Mouse (Mus musculus) olfactory bulb, adult 2 months (tissue): ENCODE data around the gene Cisd1.

Source experiments
- CTCF ChIP-seq: fragments of 200-500 bp; IDR thresholded peaks from 2 replicates; pipeline ENCODE4 v1.5.1; 2012; ENCODE audit warnings: low read depth, mild to moderate bottlenecking, low read length, moderate library complexity; ENCODE audit not compliant: insufficient read depth
- POLR2A ChIP-seq: fragments of 200-500 bp; IDR thresholded peaks from 2 replicates; pipeline ENCODE4 v1.6.1; 2012; ENCODE audit warnings: mild to moderate bottlenecking, low read depth, low read length, moderate library complexity; ENCODE audit not compliant: insufficient read depth

DNA sequence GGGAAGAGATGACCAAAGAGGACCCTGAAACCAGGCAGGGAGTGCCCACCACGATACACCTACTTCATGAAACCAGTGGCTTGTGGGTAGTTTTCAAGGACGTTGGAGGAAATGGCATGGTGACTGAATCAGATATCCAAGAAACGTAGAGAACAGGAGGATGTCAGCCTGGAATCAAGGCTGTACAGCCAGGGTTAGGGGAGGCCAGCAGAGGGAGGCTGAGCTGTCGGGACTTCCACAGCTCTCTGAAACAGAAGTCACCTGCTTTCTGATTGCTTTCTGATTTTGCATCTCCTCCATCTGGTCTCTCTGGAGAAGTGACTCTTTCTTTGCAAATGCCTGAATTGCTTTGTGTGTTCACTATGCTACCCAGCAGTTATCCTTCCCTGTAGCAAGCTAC, 53.0 kb downstream of the Cisd1 start:
- TF ChIP-seq CTCF, result no peak
- TF ChIP-seq POLR2A, result no peak
